Mouse (Mus musculus) heart, postnatal 4 days (tissue): ENCODE measurements around the gene Klf16. TPM values are rescaled to one million over a fixed set of nuclear protein-coding genes. Genes with fewer than 3 reads are reported as not detected.
A peak's percentile ranks its signal among the peaks of the same experiment; 100 is the strongest.

ENCODE experiments used
- DNase-seq: peaks from one replicate; pipeline ENCODE4 v3.0.0; 2021
- total RNA-seq, 2 experiments: library from RNA; stranded (reverse); gene quantifications; 2 replicates each; pipeline ENCODE4 v1.2.3; 2021

Gene Klf16
- 10 to 100 TPM in 1 of 2 experiments, 1 to 10 TPM in 1; 9.6 to 10.4 TPM for total RNA-seq

DNA sequence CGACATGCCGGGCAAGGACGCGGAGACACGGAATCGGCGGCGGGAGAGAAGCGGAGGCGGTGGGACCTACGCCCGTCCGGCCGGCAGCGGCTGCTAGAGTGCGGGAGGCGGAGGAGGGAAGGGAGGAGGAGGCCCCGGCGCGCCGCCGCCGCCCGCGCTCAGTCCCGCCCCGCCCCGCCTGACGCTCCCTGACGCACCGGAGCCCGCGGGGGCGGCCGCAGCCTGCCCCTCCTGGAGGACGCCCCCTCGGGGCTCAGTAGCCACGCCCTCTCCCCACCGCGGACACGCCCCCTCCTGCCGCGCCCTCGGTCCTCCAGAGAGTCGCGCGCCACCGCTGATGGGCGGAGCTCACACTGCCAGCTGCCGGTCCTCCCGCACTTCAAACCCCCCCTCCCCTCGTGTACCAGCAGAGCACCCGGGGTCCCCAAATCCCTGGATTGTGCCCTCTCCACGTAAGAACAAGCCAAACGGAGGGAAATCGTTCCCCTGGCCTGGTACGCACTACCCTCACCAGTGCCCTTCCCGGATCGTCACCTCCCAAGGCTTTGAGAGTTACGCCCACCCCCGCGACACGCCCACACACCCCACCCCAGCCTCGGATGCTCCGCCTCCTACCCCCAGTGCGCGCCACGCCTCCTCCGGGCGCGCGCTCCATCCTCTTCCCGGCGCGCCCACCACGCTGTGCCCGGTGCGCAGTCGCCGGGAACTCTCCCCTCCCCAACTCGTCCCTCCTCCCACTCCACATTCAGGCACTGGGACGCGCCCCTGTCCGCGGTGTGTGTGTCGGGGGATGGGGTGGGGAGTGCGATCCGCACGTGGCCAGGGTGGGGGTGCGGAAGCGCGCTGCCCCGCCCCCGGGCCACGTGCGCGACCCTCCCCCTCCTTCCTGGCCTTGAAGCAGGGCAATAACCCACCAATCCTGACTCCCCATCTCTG, at the start of gene Klf16:
Gene Klf16 (minus strand): TSS at position 127 of the 936 bp plus-strand sequence.
- peak; percentile 99 for DNase-seq

DNA sequence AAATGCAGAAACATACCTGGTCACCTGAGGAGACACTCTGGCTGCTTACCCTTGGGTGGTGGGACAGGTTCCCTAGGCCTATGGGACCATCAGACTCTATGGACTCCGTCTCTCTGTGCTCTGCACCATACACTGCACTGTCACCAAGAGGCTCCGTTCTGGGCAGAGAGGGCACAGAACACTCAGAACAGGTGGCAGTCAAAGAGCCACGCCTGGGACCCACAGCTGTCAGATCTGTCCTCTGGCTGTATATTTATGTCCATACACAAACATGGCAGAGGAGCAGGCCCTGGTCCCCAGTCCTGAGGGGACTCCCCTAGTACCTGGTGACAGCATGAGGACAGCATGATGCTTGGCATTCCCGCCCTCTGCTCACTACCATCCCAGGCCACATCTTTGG, 48.6 kb upstream of the Klf16 start:
- no peak for DNase-seq

GRCm38 (mm10) chr10:80623457-80624191, 46.5 kb upstream of the Klf16 start:
- DNase-seq = peak; percentile 70

- DNase-seq = peak; percentile 72
Observed at GRCm38 (mm10) chr10:80622661-80623456, 45.7 kb upstream of the Klf16 start, which contains the start of gene Csnk1g2. Gene Csnk1g2, plus strand, starts transcription at chr10:80622838.

DNA sequence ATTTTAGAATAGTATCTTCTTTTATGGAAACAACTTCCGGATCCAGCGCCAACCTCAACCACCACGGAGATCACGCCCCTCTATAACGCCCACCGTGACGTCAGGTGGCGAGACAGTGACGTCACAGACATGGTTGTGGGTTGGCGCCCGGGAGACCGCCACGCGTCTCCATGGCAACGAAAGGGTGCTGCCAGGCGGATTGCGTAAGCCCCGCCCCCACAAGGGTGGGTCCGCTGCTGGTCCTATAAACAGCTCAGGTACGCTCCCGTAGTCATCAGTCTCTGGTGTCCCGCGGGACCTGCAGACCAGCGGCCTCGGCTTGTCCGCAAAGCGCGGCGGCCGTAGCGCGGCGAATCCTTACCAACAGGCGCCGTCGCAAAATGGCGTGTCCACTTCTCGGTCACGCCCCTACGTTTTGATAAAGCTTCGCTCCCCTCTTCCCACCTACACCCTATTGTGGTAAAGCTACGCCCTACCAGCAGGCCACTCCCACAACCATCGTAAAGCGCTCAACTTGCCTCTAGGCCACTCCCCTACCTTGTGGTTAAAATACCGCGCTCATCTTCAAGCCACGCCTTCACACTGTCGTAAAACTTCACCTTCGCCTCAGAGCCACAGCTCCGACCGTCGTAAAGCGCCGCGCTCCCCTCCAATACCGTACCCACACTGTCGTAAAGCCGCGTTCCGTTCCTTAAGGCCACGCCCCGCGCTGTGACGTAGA, 45.0 kb upstream of the Klf16 start:
- DNase-seq = peak; percentile 99

- no peak for DNase-seq
Observed at GRCm38 (mm10) chr10:80621690-80621939, 44.5 kb upstream of the Klf16 start.

DNA sequence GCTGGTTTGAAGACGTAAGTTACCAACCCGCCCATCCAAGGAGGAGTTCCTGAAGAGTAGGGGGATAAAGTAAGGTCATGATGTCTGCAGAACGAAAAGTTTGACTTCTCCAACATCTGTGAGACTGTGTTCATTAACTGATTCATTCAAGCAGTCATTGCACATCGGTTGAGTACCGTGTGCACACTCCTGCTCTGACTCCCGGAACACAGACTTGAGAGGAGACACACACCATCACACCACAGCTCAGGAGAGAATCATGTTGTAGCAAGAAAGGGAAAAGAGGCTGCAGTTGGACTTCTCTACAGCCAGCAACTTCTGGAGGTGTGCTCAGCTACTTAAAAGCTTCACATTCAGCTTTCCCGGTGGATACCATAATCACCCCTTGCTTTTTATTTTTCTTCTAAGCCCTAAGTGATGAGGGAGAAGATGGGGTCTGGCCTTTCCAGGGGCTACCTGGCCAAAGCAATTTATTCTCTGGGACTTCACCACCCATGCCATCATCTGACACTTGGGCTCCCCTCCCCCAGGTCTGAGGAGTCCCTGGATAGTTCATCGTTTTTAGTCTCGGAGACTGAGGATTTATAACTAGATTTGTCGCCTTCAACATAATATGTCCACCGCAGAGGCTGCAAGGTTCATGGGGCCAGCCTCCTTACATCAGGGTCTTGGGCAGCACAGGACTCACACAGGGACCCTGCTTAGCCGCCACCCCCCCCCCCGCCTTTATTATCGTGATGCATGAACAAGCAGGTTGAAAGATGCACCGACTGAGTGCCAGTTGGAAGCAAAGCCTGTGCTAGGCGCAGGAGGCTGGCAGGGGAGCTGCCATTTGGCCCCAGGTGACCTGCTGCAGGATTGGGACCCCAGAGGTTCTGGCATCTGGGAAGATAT, 43.9 kb upstream of the Klf16 start:
- no peak for DNase-seq

- DNase-seq = no peak
Observed at GRCm38 (mm10) chr10:80620365-80620764, 43.2 kb upstream of the Klf16 start.

GRCm38 (mm10) chr10:80619465-80620244, 42.5 kb upstream of the Klf16 start:
- DNase-seq = no peak

DNA sequence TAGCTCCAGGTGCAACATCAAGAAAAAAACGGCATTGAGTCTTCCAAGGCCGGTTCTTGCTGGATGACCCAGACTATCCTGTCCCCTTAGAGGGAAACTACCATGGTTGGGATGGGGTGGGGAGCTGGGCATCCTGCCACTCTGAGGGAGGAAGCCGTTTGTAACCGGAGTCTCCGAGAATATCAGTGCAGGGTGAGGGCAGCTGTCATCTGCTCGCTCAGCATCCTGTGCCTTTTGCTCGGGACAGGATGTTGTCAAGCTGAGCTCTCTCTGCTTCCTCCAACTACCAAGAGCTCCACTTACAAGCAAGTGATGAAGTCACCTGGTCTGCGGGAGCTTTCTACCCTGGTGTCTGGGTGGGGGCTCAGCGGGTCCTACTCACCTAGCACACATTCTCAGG, 41.1 kb upstream of the Klf16 start:
- DNase-seq = peak; percentile 54

DNA sequence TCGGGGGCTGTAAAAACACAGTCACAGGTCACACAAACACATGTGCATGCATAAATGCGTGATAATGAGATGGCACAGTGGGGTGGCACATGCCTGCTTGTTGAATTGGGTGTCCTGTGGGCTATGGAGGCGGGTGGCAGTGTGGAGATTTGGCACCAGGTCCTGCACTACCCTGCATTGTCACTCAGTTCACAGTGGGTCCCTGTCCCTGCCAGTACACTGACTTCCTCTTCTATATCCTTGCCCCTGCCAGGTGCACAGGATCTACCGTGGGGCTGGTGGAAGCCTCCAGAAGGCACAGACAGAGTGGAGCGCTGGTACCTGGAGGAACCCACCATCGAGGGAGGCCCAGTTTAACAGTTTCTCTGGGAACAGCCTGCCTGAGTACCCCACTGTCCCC, 37.2 kb upstream of the Klf16 start:
- no peak for DNase-seq

DNA sequence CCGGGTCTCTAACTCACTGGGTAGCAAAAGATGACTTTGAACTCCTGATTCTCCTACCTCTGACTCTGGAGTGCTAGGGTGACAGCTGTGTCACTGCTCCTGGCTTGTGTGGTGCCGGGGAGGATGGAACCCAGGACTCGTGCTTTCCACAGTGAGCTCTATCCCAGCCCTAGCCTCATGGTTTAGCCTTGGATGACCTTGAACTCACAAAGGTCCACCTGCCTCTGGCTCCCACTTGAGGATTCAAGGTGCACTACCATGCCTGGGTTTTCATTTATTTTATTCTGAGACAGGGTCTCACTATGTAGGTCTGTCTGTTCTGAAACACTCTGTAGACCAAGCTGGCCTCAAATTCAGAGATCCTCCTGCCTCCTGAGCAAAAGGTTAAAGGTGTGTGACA, 36.7 kb upstream of the Klf16 start:
- DNase-seq = no peak

GRCm38 (mm10) chr10:80611905-80612304, 34.8 kb upstream of the Klf16 start:
- DNase-seq = no peak

GRCm38 (mm10) chr10:80611024-80611423, 33.9 kb upstream of the Klf16 start:
- peak; percentile 71 for DNase-seq

- no peak for DNase-seq
Observed at GRCm38 (mm10) chr10:80610116-80610785, 33.1 kb upstream of the Klf16 start.

GRCm38 (mm10) chr10:80609269-80609924, 32.3 kb upstream of the Klf16 start:
- DNase-seq = no peak

DNA sequence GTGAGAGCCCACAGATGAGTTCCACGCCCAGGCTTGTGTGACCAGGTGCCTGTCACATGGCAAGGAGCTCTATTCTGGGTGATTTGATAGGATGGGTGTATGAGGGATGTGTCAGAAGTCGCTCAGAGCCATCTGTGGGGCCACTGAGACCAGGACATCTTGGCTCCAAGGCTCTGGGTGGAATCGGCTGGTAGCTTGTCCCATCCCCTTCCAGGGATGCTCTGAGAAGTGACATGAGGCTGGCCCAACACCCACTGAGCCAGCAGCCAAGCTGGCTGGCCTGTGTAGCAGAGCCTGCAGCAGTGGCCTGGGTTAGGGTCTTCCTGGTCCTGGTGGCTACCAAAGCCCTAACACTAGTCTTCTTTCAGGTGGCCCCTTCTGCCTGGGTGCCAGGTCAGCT, 31.3 kb upstream of the Klf16 start:
- no peak for DNase-seq

DNA sequence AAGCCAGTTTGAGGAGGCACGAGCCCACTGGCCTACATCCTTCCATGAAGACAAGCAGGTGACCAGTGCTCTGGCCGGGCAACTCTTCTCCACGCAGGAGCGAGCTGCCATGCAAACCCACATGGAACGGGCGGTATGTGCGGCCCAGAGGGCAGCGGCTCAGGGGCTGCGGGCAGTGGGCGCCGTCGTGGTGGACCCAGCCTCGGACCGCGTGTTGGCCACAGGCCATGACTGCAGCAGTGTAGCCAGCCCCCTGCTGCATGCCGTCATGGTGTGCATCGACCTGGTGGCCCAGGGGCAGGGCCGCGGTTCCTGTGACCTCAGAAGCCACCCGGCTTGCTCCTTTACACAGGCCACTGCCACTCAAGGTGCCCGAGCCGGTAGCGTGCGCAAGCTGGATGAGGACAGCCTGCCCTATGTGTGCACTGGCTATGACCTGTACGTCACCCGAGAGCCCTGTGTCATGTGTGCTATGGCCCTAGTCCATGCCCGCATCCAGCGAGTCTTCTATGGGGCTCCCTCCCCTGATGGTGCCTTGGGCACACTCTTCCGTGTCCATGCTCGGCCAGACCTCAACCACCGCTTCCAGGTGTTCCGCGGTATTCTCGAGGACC, 29.7 kb upstream of the Klf16 start:
- no peak for DNase-seq

DNA sequence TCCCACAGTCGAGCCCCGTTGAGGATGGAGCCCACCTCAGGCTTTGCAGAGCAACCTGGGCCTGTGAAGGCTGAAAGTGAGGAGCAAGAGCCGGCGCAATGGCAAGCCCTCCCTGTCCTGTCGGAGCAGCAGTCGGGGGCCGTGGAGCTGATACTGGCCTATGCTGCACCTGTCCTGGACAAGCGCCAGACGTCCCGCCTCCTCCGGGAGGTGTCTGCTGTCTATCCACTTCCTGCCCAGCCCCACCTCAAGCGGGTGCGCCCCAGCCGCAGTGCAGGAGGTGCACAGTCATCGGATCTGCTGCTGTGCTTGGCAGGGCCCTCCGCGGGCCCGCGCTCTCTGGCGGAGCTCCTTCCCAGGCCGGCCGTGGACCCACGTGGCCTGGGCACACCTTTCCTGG, 29.2 kb upstream of the Klf16 start:
- DNase-seq = no peak
